Mouse (Mus musculus) midbrain, embryonic 10.5 days (tissue): ENCODE results near the gene Mbnl2. TPM values are rescaled to one million over a fixed set of nuclear protein-coding genes. Genes with fewer than 3 reads are reported as not detected.
A peak's percentile ranks its signal among the peaks of the same experiment; 100 is the strongest.
"Not testable (repeated sequence)": the region's sequence is repeated elsewhere in the genome, so short reads cannot be mapped to it uniquely, and the experiment has no call there.

Source experiments
- DNase-seq: peaks from one replicate; pipeline ENCODE4 v3.0.0-alpha.2; 2017; ENCODE audit warnings: low spot score
- H3K27ac ChIP-seq: fragments of 300-500 bp; sonication (generic); replicated peaks from 2 replicates; pipeline ENCODE4 v1.5.1; 2016; ENCODE audit warnings: mild to moderate bottlenecking
- H3K27me3 ChIP-seq: fragments of 300-500 bp; sonication (generic); 2 replicates; pipeline ENCODE4 v1.6.1; 2016; ENCODE audit warnings: low read depth, mild to moderate bottlenecking; ENCODE audit not compliant: poor library complexity, severe bottlenecking
- H3K36me3 ChIP-seq: fragments of 300-500 bp; sonication (generic); 2 replicates; pipeline ENCODE4 v1.6.1; 2016; ENCODE audit warnings: mild to moderate bottlenecking, moderate library complexity
- H3K4me1 ChIP-seq: fragments of 300-500 bp; sonication (generic); 2 replicates; pipeline ENCODE4 v1.6.1; 2016
- H3K4me3 ChIP-seq: fragments of 300-500 bp; sonication (generic); 2 replicates; pipeline ENCODE4 v1.5.1; 2016; ENCODE audit warnings: mild to moderate bottlenecking, moderate library complexity
- H3K9me3 ChIP-seq: fragments of 300-500 bp; sonication (generic); replicated peaks from 2 replicates; pipeline ENCODE4 v1.6.1; 2016; ENCODE audit warnings: mild to moderate bottlenecking
- WGBS: fragments of 180-500 bp; shearing (Covaris S2); methylation state at CpG from one replicate; pipeline ENCODE4 v1.1.7; 2016; 5-methylcytosine and 5-hydroxymethylcytosine counted together
- polyA plus RNA-seq: library from polyadenylated mRNA; unstranded; fragments of >200 nt; fragmentation: Nextera tagmentation; extraction: Ambion mirVana; gene quantifications from 2 replicates; pipeline ENCODE4 v1.2.1, GENCODE M21; 2016

The Mbnl2 gene
- polyA plus RNA-seq, 1 experiment from 2014 or later, result 24.0 TPM

DNA sequence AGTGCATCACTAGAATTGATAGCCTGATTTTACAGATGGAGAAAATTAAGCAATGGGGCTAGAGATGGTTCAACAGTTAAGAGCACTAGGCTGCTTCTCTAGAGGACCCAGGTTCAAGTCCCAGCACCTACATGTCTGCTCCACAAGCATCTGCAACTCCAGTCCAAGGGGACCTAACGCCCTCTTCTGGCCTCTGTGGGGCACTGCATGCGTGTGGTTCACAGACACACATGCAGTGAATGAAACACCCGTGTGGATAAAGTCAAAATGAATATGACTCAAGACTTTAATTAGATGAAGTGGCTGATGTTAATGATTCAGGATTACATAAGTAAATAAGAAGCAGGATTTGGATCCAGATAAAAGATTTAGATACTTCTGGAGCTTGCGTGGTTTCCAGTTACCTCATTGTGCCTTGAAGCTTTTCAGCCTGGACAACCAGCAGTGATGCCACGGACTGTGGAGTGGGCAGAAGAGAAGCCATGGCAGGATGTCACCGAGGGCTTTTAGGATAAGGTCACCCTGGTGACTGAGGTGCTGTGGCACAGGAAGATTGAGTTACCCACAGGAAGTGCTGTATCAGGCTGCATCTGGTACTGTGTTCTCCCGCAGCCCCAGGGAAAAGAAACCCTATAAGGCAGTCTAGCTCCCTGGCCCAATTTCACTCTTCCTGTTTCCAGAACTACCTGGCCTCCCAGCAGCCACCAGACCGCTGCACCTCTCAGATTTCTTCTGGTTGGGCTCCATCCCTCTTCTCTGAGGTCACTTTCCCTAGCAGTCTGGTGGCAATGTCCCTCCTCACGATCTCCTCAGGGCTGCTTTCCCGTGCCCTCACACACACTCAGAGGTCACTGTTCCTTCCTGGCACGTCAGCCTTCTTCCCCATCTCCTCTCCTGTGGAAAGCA lies 72.2 kb downstream of the Mbnl2 start:
- Histone ChIP-seq H3K4me1 (no peaks in the 10 kb centered on the region), H3K4me3 (no peak overlapping the region), H3K9me3 (peaks cover 10% of the 10 kb centered on the region; the same call in 1 of the 2 replicates), H3K27ac (no peak overlapping the region), H3K27me3 (peaks cover 3% of the 10 kb centered on the region; the same call in 1 of the 2 replicates), H3K36me3 (peaks cover 7% of the 10 kb centered on the region)
- no peak for DNase-seq
- 81% methylated on average over 11 of the region's 11 CpGs for WGBS

DNA sequence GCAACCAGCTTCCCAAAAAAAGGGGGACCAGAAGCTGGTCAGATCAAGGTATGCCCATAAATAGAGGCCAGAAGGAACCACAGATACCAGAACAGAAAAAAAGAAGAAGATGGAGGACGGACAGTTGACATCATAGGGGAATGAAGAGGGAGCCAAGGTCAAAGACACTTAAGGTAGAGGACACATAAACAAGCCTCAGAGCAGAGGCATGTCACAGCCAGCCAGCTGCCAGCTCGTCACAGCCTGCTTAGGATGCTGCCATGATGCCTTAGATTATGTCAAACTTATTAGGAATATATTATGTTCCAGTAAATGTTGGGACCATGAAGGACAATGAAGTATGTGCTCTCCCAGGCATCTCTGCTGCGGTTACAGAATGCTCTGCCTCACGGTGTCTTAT lies 73.9 kb downstream of the Mbnl2 start:
- Histone ChIP-seq H3K9me3 (peaks cover 10% of the 10 kb centered on the region; the same call in 1 of the 2 replicates), H3K4me1 (peaks cover 6% of the 10 kb centered on the region), H3K27ac (no peak overlapping the region), H3K36me3 (peaks cover 7% of the 10 kb centered on the region), H3K27me3 (peaks cover 20% of the 10 kb centered on the region; the same call in 1 of the 2 replicates), H3K4me3 (no peak overlapping the region)
- WGBS, result 89% methylated on average over 4 of the region's 4 CpGs
- DNase-seq, result no peak

DNA sequence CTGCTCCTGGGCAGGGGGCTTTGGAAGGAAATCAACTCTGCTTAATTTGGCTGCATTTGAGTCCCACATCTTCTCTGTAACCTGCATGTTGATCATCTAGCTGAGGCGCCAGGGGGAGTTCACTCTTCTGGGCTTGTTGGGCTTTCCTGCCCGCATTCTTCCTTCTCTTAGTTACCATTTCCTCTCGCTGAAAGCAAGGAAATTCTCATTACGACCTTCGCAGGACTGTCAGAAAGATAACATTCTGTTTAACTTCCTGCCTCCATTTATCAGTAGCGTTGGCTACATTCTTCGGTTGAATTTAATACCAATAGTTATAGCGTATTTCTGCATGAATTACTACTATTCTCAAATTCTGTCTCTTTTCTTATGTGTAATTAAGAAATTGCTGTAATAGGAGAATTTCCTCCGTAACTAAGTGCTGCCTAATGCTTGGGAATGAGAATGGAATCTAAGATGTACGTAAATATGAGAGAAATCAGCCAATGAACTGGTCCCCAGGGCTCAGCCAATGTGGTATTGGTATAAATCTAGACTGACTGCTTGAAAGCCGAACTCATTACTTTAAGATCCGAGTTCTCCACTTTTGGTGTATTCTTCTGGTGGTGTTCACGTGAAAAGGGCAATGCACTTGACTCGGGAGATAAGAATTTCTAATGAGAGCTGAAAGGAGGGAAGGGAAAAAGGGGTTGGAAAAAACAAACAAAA lies 76.8 kb downstream of the Mbnl2 start:
- DNase-seq, result no peak
- Histone ChIP-seq H3K4me3 (no peak overlapping the region), H3K27ac (no peak overlapping the region), H3K9me3 (peaks cover 5% of the 10 kb centered on the region; the same call in 1 of the 2 replicates), H3K27me3 (peaks cover 26% of the 10 kb centered on the region; the same call in 1 of the 2 replicates), H3K4me1 (peaks cover 26% of the 10 kb centered on the region), H3K36me3 (0 out of 2 replicates have a peak, but pooled peaks cover 2% of the 10 kb centered on the region)
- 85% methylated on average over 14 of the region's 14 CpGs for whole genome bisulfite sequencing

DNA sequence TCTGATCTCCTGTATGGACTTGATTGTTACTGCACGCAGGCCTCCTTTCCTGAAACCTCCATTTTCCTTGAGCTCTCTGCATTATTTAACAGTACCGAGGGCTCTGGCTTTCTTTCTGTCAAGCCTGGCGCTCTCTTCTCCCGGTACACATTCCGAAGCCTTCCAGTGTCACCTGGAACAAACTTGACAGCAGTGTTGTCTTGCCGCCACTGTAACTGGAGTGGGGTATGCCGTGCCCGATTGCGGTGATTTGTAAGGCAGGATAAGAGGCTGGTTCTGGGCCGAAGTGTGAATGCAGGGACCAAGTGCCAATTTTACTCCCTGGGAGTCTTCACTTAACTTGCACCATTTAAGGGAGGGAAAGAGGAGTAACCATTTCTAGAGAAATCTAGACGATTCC lies 77.7 kb downstream of the Mbnl2 start:
- H3K9me3 ChIP-seq, result peaks cover 10% of the 10 kb centered on the region; the same call in 1 of the 2 replicates
- H3K27ac ChIP-seq, result no peak overlapping the region
- DNase-seq, result no peak
- H3K4me3 ChIP-seq, result no peak overlapping the region
- 89% methylated on average over 11 of the region's 11 CpGs for WGBS
- H3K36me3 ChIP-seq, result 0 out of 2 replicates have a peak, but pooled peaks cover 2% of the 10 kb centered on the region
- H3K4me1 ChIP-seq, result peaks cover 26% of the 10 kb centered on the region
- H3K27me3 ChIP-seq, result peaks cover 26% of the 10 kb centered on the region; the same call in 1 of the 2 replicates

DNA sequence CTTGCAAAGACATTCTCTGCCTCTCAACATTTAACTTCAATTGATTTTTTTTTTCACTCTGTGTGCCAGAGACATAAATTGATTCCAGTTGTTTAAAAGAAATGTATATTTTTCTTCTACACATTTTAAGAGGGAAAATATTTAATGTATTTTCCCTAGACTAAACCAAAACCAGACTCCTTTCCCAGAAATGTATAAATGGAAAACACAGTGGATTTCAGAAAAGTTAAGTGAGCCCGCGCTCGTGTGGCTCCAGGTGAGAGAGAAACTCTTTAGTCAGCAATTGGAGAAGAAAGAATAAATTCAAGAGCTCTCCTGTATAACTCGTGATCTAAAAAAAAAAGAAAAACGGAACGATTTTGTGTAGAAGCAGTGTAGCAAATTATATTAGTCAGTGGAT lies 79.1 kb downstream of the Mbnl2 start:
- peaks cover 26% of the 10 kb centered on the region for H3K4me1 ChIP-seq
- H3K9me3 ChIP-seq, result peaks cover 10% of the 10 kb centered on the region
- DNase-seq, result no peak
- H3K27me3 ChIP-seq, result peaks cover 26% of the 10 kb centered on the region; the same call in 1 of the 2 replicates
- 0 out of 2 replicates have a peak, but pooled peaks cover 2% of the 10 kb centered on the region for H3K36me3 ChIP-seq
- H3K27ac ChIP-seq, result no peak overlapping the region
- WGBS, result 81% methylated on average over 6 of the region's 6 CpGs
- H3K4me3 ChIP-seq, result no peak overlapping the region

DNA sequence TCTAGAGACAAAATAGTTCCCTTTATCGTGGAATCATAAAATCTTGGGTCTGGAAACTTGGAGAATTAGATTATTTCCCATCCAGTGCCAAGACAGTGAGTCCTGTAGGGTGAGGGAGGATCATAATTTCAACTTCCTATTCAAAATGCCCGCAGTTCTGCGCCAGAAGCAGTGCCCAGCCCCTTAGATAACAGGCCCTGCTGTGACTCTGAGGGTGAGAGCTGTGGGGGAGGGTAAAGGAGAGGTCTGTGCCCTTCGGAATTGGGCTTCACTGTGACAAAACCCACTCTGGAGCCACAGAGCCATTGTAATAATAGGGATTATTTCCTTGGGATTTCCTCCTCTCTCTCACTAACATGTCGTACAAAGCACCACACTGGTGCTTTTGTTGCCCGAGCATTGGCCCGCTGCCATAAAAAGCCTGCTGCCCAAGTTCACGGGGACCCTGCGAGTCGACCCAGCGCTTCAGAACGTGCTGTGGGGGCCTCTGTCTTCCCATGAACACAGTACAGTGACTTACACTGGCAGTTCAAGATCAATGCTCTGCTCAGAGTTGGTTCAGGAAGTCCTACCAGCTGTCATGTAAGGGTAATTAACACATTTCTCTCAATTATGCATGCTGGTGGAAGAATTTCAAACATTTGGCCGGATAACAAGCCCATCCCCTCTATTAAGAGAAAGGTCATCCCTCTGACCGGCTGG lies 79.7 kb downstream of the Mbnl2 start:
- peak overlapping the region; percentile 23; the same call in 1 of the 2 replicates for H3K4me3 ChIP-seq
- H3K36me3 ChIP-seq, result 0 out of 2 replicates have a peak, but pooled peaks cover 2% of the 10 kb centered on the region
- DNase-seq, result peak; percentile 59
- WGBS, result 28% methylated on average over 14 of the region's 14 CpGs
- H3K4me1 ChIP-seq, result peaks cover 26% of the 10 kb centered on the region
- peaks cover 26% of the 10 kb centered on the region; the same call in 1 of the 2 replicates for H3K27me3 ChIP-seq
- peak overlapping the region; percentile 63 for H3K27ac ChIP-seq
- peaks cover 10% of the 10 kb centered on the region for H3K9me3 ChIP-seq

DNA sequence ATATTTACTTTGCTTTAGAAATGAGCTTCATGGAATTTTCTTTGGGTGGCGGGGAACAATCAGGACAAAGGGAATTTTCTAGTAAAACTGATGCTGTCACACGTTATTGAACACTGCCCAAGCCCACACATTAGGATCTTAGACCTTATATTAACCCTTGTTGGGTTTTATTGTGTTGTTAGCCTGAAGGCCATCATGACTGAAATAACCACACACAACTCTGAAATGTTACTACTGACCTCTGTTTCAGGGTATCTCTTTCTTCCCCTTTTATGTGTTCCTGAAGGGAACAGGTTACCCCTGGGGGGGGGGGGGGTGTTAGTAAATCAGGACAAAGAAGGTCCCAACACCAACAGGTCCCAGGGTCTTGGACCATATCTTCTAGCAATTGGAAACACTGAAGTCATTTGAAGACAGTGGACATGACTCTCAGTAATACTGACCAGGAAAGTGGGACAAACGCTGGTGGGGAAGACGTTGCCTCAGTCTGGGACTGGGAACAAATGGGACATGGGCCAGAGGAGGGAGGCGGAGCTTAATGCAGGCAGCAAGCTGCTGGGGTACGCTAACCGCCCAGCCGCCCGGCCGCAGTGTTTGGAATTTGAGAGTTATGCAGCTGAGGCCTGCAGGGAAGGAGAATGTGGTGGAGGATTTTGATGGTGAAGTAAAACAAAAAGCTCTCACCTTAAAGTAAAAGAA lies 80.4 kb downstream of the Mbnl2 start:
- Histone ChIP-seq H3K27ac (peak overlapping the region; percentile 63), H3K4me3 (no peak overlapping the region)
- 75% methylated on average over 10 of the region's 10 CpGs for WGBS

DNA sequence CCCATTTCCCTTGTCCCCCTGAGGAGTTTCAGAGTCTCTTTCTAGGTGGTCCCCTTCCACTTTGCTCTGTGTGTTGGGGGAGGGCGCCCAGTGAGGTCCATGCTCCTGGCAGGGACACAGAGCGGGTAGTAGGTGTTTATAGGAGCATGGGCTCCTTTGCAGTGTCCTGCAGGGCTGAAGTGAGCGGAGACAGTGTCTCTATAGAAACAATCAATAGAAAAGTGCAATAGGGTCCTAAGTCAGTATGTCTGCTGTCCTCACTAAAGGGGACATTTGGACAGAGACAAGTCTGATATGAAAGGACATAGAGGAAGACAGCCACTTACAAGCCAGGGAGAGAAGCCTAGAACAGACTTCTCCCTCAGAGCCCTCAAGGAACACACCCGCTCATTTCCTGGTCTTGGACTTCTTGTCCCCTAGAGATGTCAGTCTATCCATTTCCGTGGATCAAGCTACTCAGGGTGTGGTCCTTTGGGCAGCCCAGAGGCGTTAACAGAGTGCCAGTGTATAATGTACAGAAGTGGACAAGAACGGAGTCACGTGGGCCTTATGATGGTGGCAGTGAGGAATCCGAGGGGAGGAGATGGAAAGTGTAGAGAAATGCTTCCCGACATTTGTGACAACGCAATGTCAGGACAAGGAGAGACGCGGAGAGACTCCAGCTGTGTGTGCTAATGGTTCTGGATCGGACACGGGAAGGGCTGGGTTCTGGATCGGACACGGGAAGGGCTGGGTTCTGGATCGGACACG lies 82.0 kb downstream of the Mbnl2 start:
- WGBS, result 96% methylated on average over 19 of the region's 19 CpGs
- H3K4me1 ChIP-seq, result peaks cover 26% of the 10 kb centered on the region

More for the DNA sequence above, 80.4 kb downstream of the Mbnl2 start:
- Histone ChIP-seq H3K27me3 (peaks cover 26% of the 10 kb centered on the region; the same call in 1 of the 2 replicates), H3K36me3 (0 out of 2 replicates have a peak, but pooled peaks cover 2% of the 10 kb centered on the region), H3K4me1 (peaks cover 26% of the 10 kb centered on the region), H3K9me3 (peaks cover 10% of the 10 kb centered on the region)
- no peak for DNase-seq

DNA sequence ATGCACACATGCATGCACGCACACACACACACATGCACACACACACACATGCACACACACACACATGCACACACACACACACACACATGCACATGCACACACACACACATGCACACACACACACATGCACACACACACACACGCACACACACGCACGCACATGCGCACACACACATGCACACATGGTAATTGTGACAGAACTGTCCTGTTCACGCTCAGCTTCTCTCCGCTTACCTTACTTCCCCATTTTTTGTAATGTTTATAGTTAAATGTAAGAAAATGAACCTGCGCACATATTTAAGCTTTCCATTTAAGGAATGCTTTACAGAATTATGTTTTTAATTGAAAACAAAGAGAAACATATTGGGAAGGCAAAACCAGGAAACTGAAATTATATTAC lies 84.1 kb downstream of the Mbnl2 start:
- not testable (repeated sequence) for H3K27ac ChIP-seq, DNase-seq, H3K27me3 ChIP-seq, H3K4me3 ChIP-seq, H3K36me3 ChIP-seq
- peaks cover 10% of the 10 kb centered on the region for H3K9me3 ChIP-seq
- H3K4me1 ChIP-seq, result peaks cover 16% of the 10 kb centered on the region
- WGBS, result 95% methylated on average over 8 of the region's 8 CpGs

More for the DNA sequence above, 82.0 kb downstream of the Mbnl2 start:
- Histone ChIP-seq H3K36me3 (0 out of 2 replicates have a peak, but pooled peaks cover 2% of the 10 kb centered on the region), H3K27me3 (peaks cover 25% of the 10 kb centered on the region; the same call in 1 of the 2 replicates), H3K9me3 (peaks cover 10% of the 10 kb centered on the region), H3K27ac (no peak overlapping the region), H3K4me3 (no peak overlapping the region)
- no peak for DNase-seq

DNA sequence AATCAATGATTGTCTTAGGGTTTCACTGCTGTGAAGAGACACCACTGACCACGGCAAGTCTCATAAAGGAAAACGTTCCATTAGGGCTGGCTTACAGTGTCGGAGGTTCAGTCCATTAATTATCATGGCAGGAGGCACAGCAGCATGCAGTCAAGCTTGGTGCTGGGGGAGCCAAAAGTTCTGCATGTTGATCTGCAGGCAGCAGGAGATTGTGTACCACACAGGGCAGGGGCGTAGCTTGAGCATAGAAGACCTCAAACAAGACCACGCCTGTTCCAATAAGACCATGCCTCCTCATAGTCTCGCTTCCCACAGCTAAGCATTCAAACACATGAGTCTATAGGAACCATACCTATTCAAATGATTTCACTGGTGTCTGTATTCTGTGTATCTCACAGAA lies 85.7 kb downstream of the Mbnl2 start:
- Histone ChIP-seq H3K4me1 (peaks cover 1% of the 10 kb centered on the region), H3K36me3 (0 out of 2 replicates have a peak, but pooled peaks cover 2% of the 10 kb centered on the region), H3K27ac (no peak overlapping the region), H3K27me3 (peaks cover 6% of the 10 kb centered on the region; the same call in 1 of the 2 replicates), H3K9me3 (peaks cover 10% of the 10 kb centered on the region), H3K4me3 (no peak overlapping the region)
- DNase-seq, result no peak
- 92% methylated on average over 6 of the region's 6 CpGs for WGBS

DNA sequence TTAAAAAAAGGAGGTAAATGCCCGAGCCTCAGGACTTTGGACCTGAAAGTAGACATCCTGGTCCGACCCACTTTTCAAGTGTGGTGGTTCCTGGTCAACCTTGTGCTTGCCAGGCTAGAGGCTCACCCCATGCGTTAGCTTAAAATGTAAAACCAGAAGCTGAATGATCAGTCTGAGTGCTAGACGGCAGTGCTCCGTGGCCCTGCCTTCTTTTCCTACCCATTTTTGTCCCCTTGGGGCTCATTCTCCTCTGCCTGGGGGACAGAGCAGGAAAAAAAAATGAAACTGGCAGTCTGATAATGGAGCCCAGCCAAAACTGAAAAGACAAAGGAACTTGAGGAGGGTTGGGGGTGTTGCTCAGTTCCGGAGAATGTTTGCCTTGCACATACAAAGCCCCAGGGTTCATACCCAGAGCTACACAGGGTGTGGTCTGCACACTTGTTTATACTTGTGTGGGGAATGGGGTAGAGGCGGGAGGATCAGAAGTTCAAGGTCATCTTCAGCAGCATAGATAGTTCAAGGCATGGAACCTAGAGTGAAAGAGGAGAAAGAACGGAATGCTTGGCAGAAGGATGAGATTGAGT lies 87.0 kb downstream of the Mbnl2 start:
- H3K9me3 ChIP-seq, result peaks cover 3% of the 10 kb centered on the region
- 83% methylated on average over 8 of the region's 8 CpGs for WGBS

More for the DNA sequence above, 87.0 kb downstream of the Mbnl2 start:
- H3K4me1 ChIP-seq, result no peaks in the 10 kb centered on the region
- DNase-seq, result no peak
- H3K27ac ChIP-seq, result no peak overlapping the region
- no peaks in the 10 kb centered on the region for H3K36me3 ChIP-seq
- no peaks in the 10 kb centered on the region; the same call in 1 of the 2 replicates for H3K27me3 ChIP-seq
- no peak overlapping the region for H3K4me3 ChIP-seq
